Mouse (Mus musculus) 416B (cell line): ENCODE data around the gene Wfdc1.
A peak's percentile ranks its signal among the peaks of the same experiment; 100 is the strongest.

Experiments
- DNase-seq: peaks from one replicate; pipeline ENCODE4 v3.0.0; 2011; ENCODE audit warnings: low read depth

The Wfdc1 gene

DNA sequence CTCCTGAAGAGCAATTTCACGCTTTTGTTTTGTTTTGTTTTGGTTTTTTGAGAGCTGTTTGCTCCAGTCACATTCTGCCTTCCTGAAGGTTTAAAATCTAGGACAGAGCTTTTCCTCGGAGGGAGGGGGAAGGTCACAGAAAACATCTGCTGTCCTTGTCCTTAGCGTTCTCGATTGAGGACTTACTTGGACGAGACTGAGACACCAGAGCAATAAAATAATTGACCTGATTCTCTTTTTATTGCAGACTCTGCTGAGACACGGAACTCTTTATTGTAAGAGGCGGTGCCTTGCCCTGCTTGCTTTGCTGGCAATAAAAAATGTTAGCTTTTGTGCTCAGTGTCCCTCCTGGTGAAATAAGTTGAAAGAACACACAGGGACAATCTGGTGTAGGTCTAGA is 26.4 kb upstream of the Wfdc1 start:
- no peak for DNase-seq

DNA sequence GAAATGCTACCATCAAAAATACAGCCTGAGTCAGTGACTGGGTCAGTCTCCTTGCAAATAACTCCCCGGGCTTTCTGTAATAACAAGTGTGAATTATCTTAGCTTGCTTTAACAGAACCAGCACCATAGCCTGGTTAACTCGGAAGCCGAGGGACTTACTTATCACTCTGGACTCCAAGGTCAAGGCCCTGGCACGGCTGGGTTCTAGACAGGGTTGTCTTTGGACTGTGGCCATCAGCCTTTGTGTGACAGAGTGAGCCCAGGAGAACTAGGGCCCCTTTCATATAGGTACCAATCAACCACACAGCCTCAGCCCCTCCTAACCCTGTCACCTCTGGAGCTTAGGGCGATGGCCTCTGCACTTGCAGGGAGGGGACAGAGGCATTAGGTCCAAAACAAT is 25.1 kb upstream of the Wfdc1 start:
- no peak for DNase-seq

GRCm38 (mm10) chr8:119642960-119643359 is 23.2 kb upstream of the Wfdc1 start:
- no peak for DNase-seq

DNA sequence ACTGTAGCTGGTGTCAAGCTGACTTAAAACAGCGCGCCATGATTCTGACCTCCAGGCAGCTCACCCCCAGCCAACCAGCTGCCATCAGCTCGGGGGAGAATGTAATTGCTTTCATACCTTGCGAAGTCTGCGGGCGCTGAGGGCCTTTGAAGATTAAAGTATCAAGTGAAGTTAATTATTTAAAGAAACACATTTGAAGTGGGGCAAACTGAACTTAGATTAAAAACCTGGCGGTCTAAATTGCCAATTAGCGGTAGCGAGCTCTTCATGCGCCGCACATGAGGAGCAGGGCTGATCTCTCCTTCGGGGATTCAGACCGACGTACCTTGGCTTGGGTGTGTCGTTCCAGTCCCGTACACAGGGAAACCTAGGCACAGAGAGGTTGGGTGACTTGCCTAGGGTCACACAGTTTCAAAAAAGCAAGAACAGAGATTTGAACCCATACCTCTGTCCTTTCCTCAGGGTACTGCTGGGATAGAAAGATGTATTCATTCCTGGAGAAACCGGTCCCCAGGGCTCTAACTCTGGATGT is 21.7 kb upstream of the Wfdc1 start:
- DNase-seq: no peak

DNA sequence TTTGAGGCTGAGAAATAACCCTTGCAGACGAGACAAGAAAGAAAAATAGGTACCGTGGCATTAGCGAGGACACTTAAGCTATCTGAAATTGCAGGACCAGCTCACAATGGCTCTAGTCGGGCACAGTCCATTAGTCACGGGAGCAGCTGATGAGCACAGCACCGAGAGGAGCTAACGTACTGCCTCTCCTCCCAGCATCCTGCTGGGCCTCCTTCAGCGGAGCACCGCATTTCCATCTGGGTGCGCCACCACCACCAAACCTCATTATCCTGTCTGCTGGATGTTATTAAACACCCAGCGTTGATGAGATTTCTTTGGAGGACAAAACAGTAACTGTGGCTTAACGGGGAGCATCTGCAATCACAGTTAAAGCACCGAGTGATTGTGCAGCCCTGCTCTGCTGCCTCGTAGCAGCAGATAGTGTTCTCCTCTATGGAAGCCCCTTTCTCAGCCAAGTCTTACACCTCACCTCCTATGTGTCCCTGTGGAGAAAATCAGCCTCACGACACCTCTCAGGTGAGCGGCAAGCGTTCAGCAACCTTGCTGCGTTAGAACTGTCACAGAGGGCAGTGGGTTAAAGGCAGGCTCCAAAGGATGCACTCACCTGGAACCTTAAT is 21.1 kb upstream of the Wfdc1 start:
- DNase-seq: no peak

DNA sequence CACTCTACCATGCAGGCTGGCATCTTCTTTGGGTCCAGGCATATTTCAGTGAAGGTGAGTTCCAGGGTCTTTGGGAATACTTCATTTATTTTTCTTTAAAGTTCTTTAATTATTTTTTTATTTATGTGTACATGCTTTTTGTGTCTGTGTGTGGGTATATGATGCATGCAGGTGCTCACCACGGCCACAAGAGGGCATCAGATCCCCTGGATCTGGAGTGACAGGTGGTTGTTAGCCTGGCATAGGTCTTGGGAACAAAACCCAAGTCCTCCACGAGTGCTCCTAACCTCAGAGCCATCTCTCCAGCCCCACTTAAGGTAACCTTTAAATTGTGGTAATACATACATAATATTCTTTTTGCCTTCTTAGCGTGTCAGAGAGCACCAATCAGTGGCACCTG is 20.0 kb upstream of the Wfdc1 start:
- DNase-seq: no peak

DNA sequence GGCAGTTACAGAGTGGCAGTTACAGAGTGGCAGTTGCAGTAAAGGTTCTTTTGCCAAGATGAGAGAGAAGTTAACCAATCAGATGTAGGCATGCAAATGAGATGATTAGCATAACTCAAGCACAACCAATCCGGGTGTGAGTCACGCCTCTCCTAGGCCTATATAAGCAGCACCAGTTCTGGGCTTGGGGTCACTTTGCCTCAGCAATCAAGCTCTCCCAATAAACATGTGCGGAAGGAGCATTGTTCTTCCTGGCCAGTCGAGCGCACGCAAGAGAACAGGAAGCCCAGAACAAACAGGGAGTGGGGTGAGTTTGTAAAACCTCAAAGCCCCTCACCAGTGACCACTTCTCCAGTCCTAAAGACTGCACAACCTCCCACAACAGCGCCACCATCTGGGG is 19.3 kb upstream of the Wfdc1 start:
- no peak for DNase-seq

GRCm38 (mm10) chr8:119651324-119651723 is 14.8 kb upstream of the Wfdc1 start:
- DNase-seq: no peak

- peak; percentile 33 for DNase-seq
These were observed 9.3 kb upstream of the Wfdc1 start for GRCm38 (mm10) chr8:119656709-119657464.

DNA sequence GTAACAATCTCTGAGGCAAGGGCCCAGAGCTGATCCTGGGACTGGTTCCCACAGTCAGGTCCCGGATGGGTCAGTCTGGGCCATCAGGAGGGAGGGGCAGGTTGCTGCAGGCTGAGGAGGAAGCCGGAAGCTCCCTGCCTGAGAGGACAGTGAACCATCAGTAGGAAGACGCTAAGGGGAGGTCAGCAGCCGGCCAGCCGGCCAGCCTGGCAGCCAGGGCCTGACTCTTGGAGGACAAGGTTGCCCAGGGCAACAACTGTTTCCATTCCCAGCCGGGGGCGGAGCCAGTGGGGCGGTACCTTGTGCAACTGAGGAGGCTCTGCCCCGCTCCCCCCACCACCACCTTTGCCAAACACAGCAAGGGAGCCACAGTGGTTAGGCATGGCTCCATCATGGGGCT is 5.1 kb upstream of the Wfdc1 start:
- DNase-seq: no peak

DNA sequence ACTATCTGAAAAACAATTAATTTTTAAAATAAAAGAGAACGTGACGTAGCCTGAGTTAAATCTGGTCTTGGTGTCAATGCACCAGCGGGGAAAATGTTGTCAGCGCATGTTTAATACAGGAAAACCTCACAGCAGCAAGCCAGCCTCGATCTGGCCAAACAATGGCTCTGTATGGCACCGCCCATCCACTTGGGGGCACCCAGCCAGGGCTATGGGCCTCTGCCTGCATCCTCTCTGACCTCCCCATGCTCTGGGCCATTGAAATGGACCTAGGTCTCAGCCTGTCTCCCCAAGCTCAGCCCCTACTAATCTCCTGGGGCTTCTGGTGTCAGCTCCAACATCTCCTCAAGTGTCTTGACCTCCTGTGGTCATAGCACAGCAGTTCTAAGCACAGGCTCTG is 4.3 kb upstream of the Wfdc1 start:
- DNase-seq: no peak

- no peak for DNase-seq
These were observed 2.7 kb upstream of the Wfdc1 start for GRCm38 (mm10) chr8:119663440-119663839.

DNA sequence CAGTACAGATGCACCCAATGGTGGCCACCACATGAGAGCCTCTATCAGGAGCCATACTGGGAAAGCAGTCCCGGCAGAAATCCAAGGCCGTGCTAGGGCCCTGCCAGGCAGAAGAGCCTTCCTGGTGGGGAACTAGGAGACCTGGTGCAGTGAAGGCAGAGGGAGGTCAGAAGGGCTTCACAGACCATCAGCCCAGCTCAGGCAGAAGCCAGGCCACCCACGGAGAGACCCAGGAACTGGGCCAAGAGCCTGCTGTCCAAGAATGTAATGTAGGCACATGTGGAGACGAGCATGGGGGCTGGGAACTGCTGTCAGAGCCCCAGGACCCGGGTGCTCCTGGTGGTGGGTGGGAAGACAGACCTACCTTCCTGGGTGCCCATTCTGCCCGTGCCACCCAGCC is 895 bp upstream of the Wfdc1 start:
- no peak for DNase-seq

- DNase-seq: no peak
These were observed 2.3 kb downstream of the Wfdc1 start for GRCm38 (mm10) chr8:119668447-119668846.

- peak; percentile 50 for DNase-seq
These were observed 3.1 kb downstream of the Wfdc1 start for GRCm38 (mm10) chr8:119669284-119669683.

GRCm38 (mm10) chr8:119670419-119671091 is 4.4 kb downstream of the Wfdc1 start:
- DNase-seq: no peak

- no peak for DNase-seq
These were observed 7.9 kb downstream of the Wfdc1 start for GRCm38 (mm10) chr8:119673976-119674555.

DNA sequence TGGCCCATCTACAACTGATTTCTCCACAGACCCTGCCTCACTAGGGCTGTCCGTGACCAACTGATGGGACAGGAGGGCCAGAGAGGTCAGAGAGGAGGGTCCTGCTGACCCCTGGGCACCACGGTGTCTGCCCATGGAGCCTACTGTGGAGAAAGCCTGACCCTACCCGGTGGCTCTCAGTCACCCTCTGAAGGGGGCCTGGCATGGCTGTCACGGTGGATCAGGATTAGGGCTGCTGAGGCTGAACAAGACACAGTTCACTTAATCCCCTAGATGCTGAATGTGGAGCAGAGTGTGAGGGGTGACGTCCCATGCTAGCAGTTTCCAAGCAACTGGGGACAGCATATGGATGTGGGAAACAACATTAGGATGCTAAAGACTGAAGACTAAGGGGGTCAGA is 9.3 kb downstream of the Wfdc1 start:
- no peak for DNase-seq

- DNase-seq: peak; percentile 89
These were observed 10.2 kb downstream of the Wfdc1 start for GRCm38 (mm10) chr8:119676389-119676788.

GRCm38 (mm10) chr8:119678138-119678843 is 12.1 kb downstream of the Wfdc1 start:
- peak; percentile 61 for DNase-seq

DNA sequence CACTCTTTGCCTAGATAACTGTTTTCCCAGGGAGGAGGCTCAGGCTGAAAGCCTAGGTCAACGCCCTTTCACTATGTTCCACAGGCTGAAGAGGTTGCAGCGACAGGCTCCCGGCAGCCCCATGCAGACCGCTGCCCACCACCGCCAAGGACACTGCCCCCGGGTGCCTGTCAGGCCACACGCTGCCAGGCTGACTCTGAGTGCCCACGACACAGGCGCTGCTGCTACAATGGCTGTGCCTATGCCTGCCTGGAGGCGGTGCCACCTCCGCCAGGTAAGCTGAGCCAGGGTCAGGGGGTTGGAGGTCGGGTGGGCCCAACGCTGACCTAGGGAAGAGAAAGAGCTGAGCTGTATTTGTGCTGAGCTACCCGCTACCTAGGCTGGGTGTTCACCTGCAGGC is 13.0 kb downstream of the Wfdc1 start:
- DNase-seq: no peak

DNA sequence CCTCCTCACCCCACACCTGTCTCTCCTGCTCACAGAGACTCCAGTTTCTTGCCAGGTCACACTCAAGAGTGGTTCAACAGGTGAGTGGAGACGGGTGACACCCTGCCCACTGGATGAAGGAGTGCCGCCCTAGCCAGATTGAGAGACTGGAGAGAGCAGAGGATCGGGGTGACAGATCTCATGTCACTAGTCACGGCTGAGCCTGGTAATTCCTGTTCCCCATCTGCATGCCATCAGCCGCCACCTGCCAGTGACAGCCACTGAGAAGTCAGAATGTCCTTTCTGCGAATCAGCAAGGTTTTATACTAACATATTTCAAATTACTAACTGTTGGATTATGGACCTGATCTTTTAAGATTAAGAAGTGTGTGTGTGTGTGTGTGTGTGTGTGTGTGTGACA is 24.4 kb downstream of the Wfdc1 start:
- no peak for DNase-seq
